In genomic region chr8:83694369-83695160, GRCm38 (mm10) we compare ENCODE assay signal across 15 mouse cellular contexts. TPM values are rescaled to one million over a fixed set of nuclear protein-coding genes. Genes with fewer than 3 reads are reported as not detected.
DNase-seq lines count a peak whose midpoint lies in the region; ATAC-seq and TF ChIP-seq lines count a peak whose summit lies in the region.
"Had no signal": no experiment of that assay in that cellular context is flagged by ENCODE, and none has a peak within 500 bp of the region (broad histone marks: within the 10 kb centered on the region; RNA-seq: fewer than 3 reads in every experiment).

No protein-coding gene starts in this region.

- TF ChIP-seq POLR2A in bone marrow macrophage, adult 2 months (IDR thresholded peaks at IDR 0.05; ENCODE audit: borderline replicate concordance, low read depth, low read length): no peak

- no peak overlapping the region for H3K9ac ChIP-seq in midbrain, embryonic 14.5 days (replicated peaks; ENCODE audit: low read length)
- H3K9ac ChIP-seq in midbrain, embryonic 16.5 days (ENCODE audit: low read depth, low read length): no peak overlapping the region
- no peak overlapping the region for H3K9ac ChIP-seq in liver, embryonic 13.5 days
- H3K9ac ChIP-seq: embryonic facial prominence, embryonic 12.5 days; lung, embryonic 15.5 days; midbrain, embryonic 12.5 days; neural tube, embryonic 13.5 days had no signal

- H3K36me3 ChIP-seq in midbrain, embryonic 14.5 days (ENCODE audit: control insufficient read depth, insufficient read depth, low read length): peaks cover 30% of the 10 kb centered on the region
- peaks cover 22% of the 10 kb centered on the region for H3K36me3 ChIP-seq in midbrain, embryonic 16.5 days (ENCODE audit: control insufficient read depth, insufficient read depth, low read length)
- H3K36me3 ChIP-seq in liver, embryonic 13.5 days: peaks cover 30% of the 10 kb centered on the region

- H3K27ac ChIP-seq in midbrain, embryonic 14.5 days (replicated peaks; ENCODE audit: low read depth, low read length): no peak overlapping the region
- H3K27ac ChIP-seq in midbrain, embryonic 16.5 days (ENCODE audit: low read length): no peak overlapping the region
- peak overlapping the region; percentile 98 for H3K27ac ChIP-seq in bone marrow macrophage, adult 2 months (ENCODE audit: insufficient read depth, low read depth, low read length)
- H3K27ac ChIP-seq in liver, embryonic 13.5 days: 0 out of 2 replicates have a peak overlapping the region, but pooled peaks have one; percentile 30
- H3K27ac ChIP-seq: embryonic facial prominence, embryonic 12.5 days; lung, embryonic 15.5 days; midbrain, embryonic 12.5 days; neural tube, embryonic 13.5 days had no signal

- TF ChIP-seq CTCF in bone marrow macrophage, adult 2 months (IDR thresholded peaks at IDR 0.05; ENCODE audit: low read depth, low read length): no peak

- DNase-seq in kidney, adult 11 months: peak; percentile 53
- DNase-seq in kidney, adult 9 months: no peak
- peak; percentile 5 for DNase-seq in midbrain, embryonic 14.5 days
- DNase-seq in liver, embryonic 13.5 days: no peak
- DNase-seq in neural tube, embryonic 10.5 days (ENCODE audit: extremely low spot score, low spot score): no peak
- no peak for DNase-seq in frontal cortex, postnatal 10 days (ENCODE audit: low spot score in 2 of 2)
- DNase-seq: cerebellum, postnatal 14 days; gastrocnemius, postnatal 36 days had no signal

- no peaks in the 10 kb centered on the region for H3K9me3 ChIP-seq in midbrain, embryonic 14.5 days (ENCODE audit: control insufficient read depth, low read length)
- H3K9me3 ChIP-seq in midbrain, embryonic 16.5 days (replicated peaks; ENCODE audit: control insufficient read depth, low read length, poor library complexity, severe bottlenecking): no peaks in the 10 kb centered on the region
- H3K9me3 ChIP-seq in liver, embryonic 13.5 days (replicated peaks): no peaks in the 10 kb centered on the region
- H3K9me3 ChIP-seq: embryonic facial prominence, embryonic 12.5 days; lung, embryonic 15.5 days; midbrain, embryonic 12.5 days; neural tube, embryonic 13.5 days had no signal

- H3K4me2 ChIP-seq in midbrain, embryonic 14.5 days (ENCODE audit: low read length): no peak overlapping the region
- H3K4me2 ChIP-seq in midbrain, embryonic 16.5 days (ENCODE audit: low read length): no peak overlapping the region
- no peak overlapping the region for H3K4me2 ChIP-seq in liver, embryonic 13.5 days
- H3K4me2 ChIP-seq: embryonic facial prominence, embryonic 12.5 days; lung, embryonic 15.5 days; midbrain, embryonic 12.5 days; neural tube, embryonic 13.5 days had no signal

- 85% methylated on average over 11 of the region's 11 CpGs for WGBS in midbrain, embryonic 14.5 days
- WGBS in midbrain, embryonic 16.5 days: 88% methylated on average over 11 of the region's 11 CpGs
- 61% methylated on average over 11 of the region's 11 CpGs for WGBS in liver, embryonic 13.5 days (ENCODE audit: insufficient replicate concordance)

- ATAC-seq in midbrain, embryonic 14.5 days (ENCODE audit: low FRiP score, low TSS enrichment): no peak
- no peak for ATAC-seq in midbrain, embryonic 16.5 days
- ATAC-seq in liver, embryonic 13.5 days (ENCODE audit: low read depth): no peak
- ATAC-seq: hindbrain, embryonic 16.5 days had no signal

- no peak overlapping the region for H3K4me3 ChIP-seq in midbrain, embryonic 14.5 days (replicated peaks; ENCODE audit: low read depth, low read length)
- H3K4me3 ChIP-seq in midbrain, embryonic 16.5 days (ENCODE audit: low read depth, low read length): no peak overlapping the region
- peak overlapping the region; percentile 21 for H3K4me3 ChIP-seq in bone marrow macrophage, adult 2 months (ENCODE audit: insufficient read depth, low read length)
- H3K4me3 ChIP-seq in liver, embryonic 13.5 days (replicated peaks): no peak overlapping the region
- H3K4me3 ChIP-seq: embryonic facial prominence, embryonic 12.5 days; lung, embryonic 15.5 days; midbrain, embryonic 12.5 days; neural tube, embryonic 13.5 days had no signal

- no peaks in the 10 kb centered on the region for H3K27me3 ChIP-seq in midbrain, embryonic 14.5 days (ENCODE audit: control insufficient read depth, insufficient read depth, low read length)
- no peaks in the 10 kb centered on the region for H3K27me3 ChIP-seq in midbrain, embryonic 16.5 days (ENCODE audit: control insufficient read depth, insufficient read depth, low read depth, low read length)
- H3K27me3 ChIP-seq in liver, embryonic 13.5 days: no peaks in the 10 kb centered on the region
- H3K27me3 ChIP-seq: embryonic facial prominence, embryonic 12.5 days; lung, embryonic 15.5 days; midbrain, embryonic 12.5 days; neural tube, embryonic 13.5 days had no signal

- peaks cover 11% of the 10 kb centered on the region; the same call in 1 of the 2 replicates for H3K4me1 ChIP-seq in midbrain, embryonic 14.5 days (ENCODE audit: control insufficient read depth, insufficient read depth, low read length)
- peaks cover 19% of the 10 kb centered on the region for H3K4me1 ChIP-seq in midbrain, embryonic 16.5 days (ENCODE audit: control insufficient read depth, insufficient read depth, low read length)
- peaks cover 35% of the 10 kb centered on the region for H3K4me1 ChIP-seq in bone marrow macrophage, adult 2 months (ENCODE audit: control insufficient read depth, insufficient read depth, low read length)
- H3K4me1 ChIP-seq in liver, embryonic 13.5 days (replicated peaks): peaks cover 63% of the 10 kb centered on the region

RNA-seq across cellular contexts. Expression of gene Pkn1, which starts 4.4 kb away (rescaled TPM):
- polyA plus RNA-seq in midbrain, embryonic 14.5 days (2014; fragmentation: Nextera tagmentation; extraction: Ambion mirVana): 26.6 TPM in 2 replicates
- 27.4 and 28.7 TPM in 2 replicates for polyA plus RNA-seq in midbrain, embryonic 16.5 days (2015; fragmentation: Nextera tagmentation; extraction: Ambion mirVana)
- 148 and 174 TPM in 2 replicates for polyA plus RNA-seq in bone marrow macrophage, adult 2 months (2012; ENCODE audit: insufficient read depth, insufficient read length, missing spikeins)
- 11.5 and 11.8 TPM in 2 replicates for polyA plus RNA-seq in liver, embryonic 13.5 days (2015; fragmentation: Nextera tagmentation; extraction: Ambion mirVana)

RNA-seq across cellular contexts. Expression of gene Ddx39, which starts 20.4 kb away (rescaled TPM):
- 109 and 113 TPM in 2 replicates for polyA plus RNA-seq in midbrain, embryonic 14.5 days (2014; fragmentation: Nextera tagmentation; extraction: Ambion mirVana)
- polyA plus RNA-seq in midbrain, embryonic 16.5 days (2015; fragmentation: Nextera tagmentation; extraction: Ambion mirVana): 92.4 and 105 TPM in 2 replicates
- 27.9 and 28.4 TPM in 2 replicates for polyA plus RNA-seq in bone marrow macrophage, adult 2 months (2012; ENCODE audit: insufficient read depth, insufficient read length, missing spikeins)
- 291 and 294 TPM in 2 replicates for polyA plus RNA-seq in liver, embryonic 13.5 days (2015; fragmentation: Nextera tagmentation; extraction: Ambion mirVana)

RNA-seq across cellular contexts. Expression of gene Ptger1, which starts 28.1 kb away (rescaled TPM):
- polyA plus RNA-seq in midbrain, embryonic 14.5 days (2014; fragmentation: Nextera tagmentation; extraction: Ambion mirVana): 0.72 and 1.3 TPM in 2 replicates
- 0.97 and 1.1 TPM in 2 replicates for polyA plus RNA-seq in midbrain, embryonic 16.5 days (2015; fragmentation: Nextera tagmentation; extraction: Ambion mirVana)
- 0.16 and 0.53 TPM in 2 replicates for polyA plus RNA-seq in bone marrow macrophage, adult 2 months (2012; ENCODE audit: insufficient read depth, insufficient read length, missing spikeins)
- polyA plus RNA-seq in liver, embryonic 13.5 days (2015; fragmentation: Nextera tagmentation; extraction: Ambion mirVana): 0.06 and 0.32 TPM in 2 replicates

RNA-seq across cellular contexts. Expression of gene Gipc1, which starts 42.1 kb away (rescaled TPM):
- polyA plus RNA-seq in midbrain, embryonic 14.5 days (2014; fragmentation: Nextera tagmentation; extraction: Ambion mirVana): 106 and 116 TPM in 2 replicates
- polyA plus RNA-seq in midbrain, embryonic 16.5 days (2015; fragmentation: Nextera tagmentation; extraction: Ambion mirVana): 126 and 132 TPM in 2 replicates
- 25.6 and 32.2 TPM in 2 replicates for polyA plus RNA-seq in bone marrow macrophage, adult 2 months (2012; ENCODE audit: insufficient read depth, insufficient read length, missing spikeins)
- 61.3 and 64.3 TPM in 2 replicates for polyA plus RNA-seq in liver, embryonic 13.5 days (2015; fragmentation: Nextera tagmentation; extraction: Ambion mirVana)

RNA-seq across cellular contexts. Expression of gene Adgre5, which starts 46.6 kb away (rescaled TPM):
- 8.5 and 12.3 TPM in 2 replicates for polyA plus RNA-seq in midbrain, embryonic 14.5 days (2014; fragmentation: Nextera tagmentation; extraction: Ambion mirVana)
- 10.9 and 11.2 TPM in 2 replicates for polyA plus RNA-seq in midbrain, embryonic 16.5 days (2015; fragmentation: Nextera tagmentation; extraction: Ambion mirVana)
- polyA plus RNA-seq in bone marrow macrophage, adult 2 months (2012; ENCODE audit: insufficient read depth, insufficient read length, missing spikeins): 55.5 and 62.9 TPM in 2 replicates
- polyA plus RNA-seq in liver, embryonic 13.5 days (2015; fragmentation: Nextera tagmentation; extraction: Ambion mirVana): 8.9 and 11.1 TPM in 2 replicates

Comparison
In these comparisons a context has a peak if more than half of its experiments do, and no peak if none do; other contexts are left out.
1. DNase-seq: peak in kidney, adult 11 months (single experiment) and midbrain, embryonic 14.5 days (single experiment); none in kidney, adult 9 months (single experiment), liver, embryonic 13.5 days (single experiment), neural tube, embryonic 10.5 days (single experiment) and frontal cortex, postnatal 10 days (0 of 2).
2. H3K27ac ChIP-seq: peak in bone marrow macrophage, adult 2 months (single experiment) and liver, embryonic 13.5 days (single experiment); none in midbrain, embryonic 14.5 days (single experiment) and midbrain, embryonic 16.5 days (single experiment).